Mouse (Mus musculus): ENCODE data around the gene Gm14632.
"Not testable (repeated sequence)": the region's sequence is repeated elsewhere in the genome, so short reads cannot be mapped to it uniquely, and the experiment has no call there.

The Gm14632 gene

GRCm38 (mm10) chrX:30329472-30329871, at the start of gene Gm14632:
Gene Gm14632 (plus strand): TSS chrX:30329772.
- not testable (repeated sequence) for DNase-seq (ENCODE audit: extremely low read depth, low read depth, low spot score)
